ENCODE assay signal across 29 mouse cellular contexts in genomic region chr7:78165466-78165865, GRCm38 (mm10).
DNase-seq lines count a peak whose midpoint lies in the region; ATAC-seq and TF ChIP-seq lines count a peak whose summit lies in the region.
"Had no signal": no experiment of that assay in that cellular context is flagged by ENCODE, and none has a peak within 500 bp of the region (broad histone marks: within the 10 kb centered on the region; RNA-seq: fewer than 3 reads in every experiment).

No protein-coding gene starts in this region.

- TF ChIP-seq EP300 in liver, postnatal 0 days (IDR thresholded peaks at IDR 0.05; ENCODE audit: low read depth): no peak

- DNase-seq in hindbrain, postnatal 0 days (ENCODE audit: low spot score): peak; percentile 46
- DNase-seq in hindbrain, embryonic 11.5 days (ENCODE audit: low spot score): no peak
- peak; percentile 62 for DNase-seq in midbrain, embryonic 14.5 days
- DNase-seq in brain, embryonic 14.5 days (ENCODE audit: low read depth): peak; percentile 69
- peak; percentile 82 for DNase-seq in forebrain, postnatal 0 days
- no peak for DNase-seq in liver, postnatal 0 days
- DNase-seq: adrenal gland, adult 2 months; B cell, adult 2 months; cerebellum, adult 11-12 months; cerebellum, adult 9-11 months; gastrocnemius, postnatal 25 days; heart, adult 11 months; heart, postnatal 36 days; kidney, adult 11 months; kidney, postnatal 36 days; lung, postnatal 36 days; right cerebral cortex, postnatal 4 days; thymus, adult 2 months; thymus, postnatal 36 days had no signal

- no peaks in the 10 kb centered on the region for H3K36me3 ChIP-seq in hindbrain, postnatal 0 days (ENCODE audit: insufficient read depth, low read length)
- H3K36me3 ChIP-seq in hindbrain, embryonic 11.5 days (ENCODE audit: control insufficient read depth, insufficient read depth, low read length): no peaks in the 10 kb centered on the region
- no peaks in the 10 kb centered on the region for H3K36me3 ChIP-seq in midbrain, embryonic 14.5 days (ENCODE audit: control insufficient read depth, insufficient read depth, low read length)
- H3K36me3 ChIP-seq in midbrain, embryonic 13.5 days: no peaks in the 10 kb centered on the region
- H3K36me3 ChIP-seq in forebrain, postnatal 0 days (ENCODE audit: insufficient read depth): no peaks in the 10 kb centered on the region
- H3K36me3 ChIP-seq in liver, postnatal 0 days (replicated peaks; ENCODE audit: insufficient read depth, low read length): no peaks in the 10 kb centered on the region
- H3K36me3 ChIP-seq: hindbrain, embryonic 13.5 days; kidney, embryonic 15.5 days; limb, embryonic 13.5 days had no signal

- H3K4me1 ChIP-seq in hindbrain, postnatal 0 days (ENCODE audit: insufficient read depth, low read length): no peaks in the 10 kb centered on the region
- no peaks in the 10 kb centered on the region for H3K4me1 ChIP-seq in hindbrain, embryonic 11.5 days (replicated peaks; ENCODE audit: control insufficient read depth, insufficient read depth, low read length)
- H3K4me1 ChIP-seq in midbrain, embryonic 14.5 days (ENCODE audit: control insufficient read depth, insufficient read depth, low read length): peaks cover 4% of the 10 kb centered on the region; the same call in 1 of the 2 replicates
- H3K4me1 ChIP-seq in midbrain, embryonic 13.5 days (replicated peaks): no peaks in the 10 kb centered on the region
- H3K4me1 ChIP-seq in forebrain, postnatal 0 days (ENCODE audit: insufficient read depth): no peaks in the 10 kb centered on the region
- H3K4me1 ChIP-seq in liver, postnatal 0 days (ENCODE audit: insufficient read depth): no peaks in the 10 kb centered on the region
- H3K4me1 ChIP-seq: hindbrain, embryonic 13.5 days; kidney, embryonic 15.5 days; limb, embryonic 13.5 days had no signal

- no peak overlapping the region for H3K4me2 ChIP-seq in hindbrain, postnatal 0 days (ENCODE audit: low read depth, low read length)
- no peak overlapping the region for H3K4me2 ChIP-seq in hindbrain, embryonic 11.5 days (replicated peaks; ENCODE audit: low read depth, low read length)
- H3K4me2 ChIP-seq in midbrain, embryonic 14.5 days (ENCODE audit: low read length): no peak overlapping the region
- H3K4me2 ChIP-seq in midbrain, embryonic 13.5 days (replicated peaks): no peak overlapping the region
- H3K4me2 ChIP-seq in forebrain, postnatal 0 days (ENCODE audit: low read depth): no peak overlapping the region
- H3K4me2 ChIP-seq in liver, postnatal 0 days (ENCODE audit: low read depth, low read length): no peak overlapping the region
- H3K4me2 ChIP-seq: heart, embryonic 11.5 days; hindbrain, embryonic 13.5 days; kidney, embryonic 15.5 days; limb, embryonic 13.5 days; liver, embryonic 11.5 days; midbrain, embryonic 11.5 days had no signal

- no peaks in the 10 kb centered on the region for H3K9me3 ChIP-seq in hindbrain, postnatal 0 days (ENCODE audit: low read length)
- H3K9me3 ChIP-seq in hindbrain, embryonic 11.5 days (ENCODE audit: control insufficient read depth, low read length): no peaks in the 10 kb centered on the region
- no peaks in the 10 kb centered on the region for H3K9me3 ChIP-seq in midbrain, embryonic 14.5 days (ENCODE audit: control insufficient read depth, low read length)
- H3K9me3 ChIP-seq in midbrain, embryonic 13.5 days: no peaks in the 10 kb centered on the region
- H3K9me3 ChIP-seq in forebrain, postnatal 0 days (ENCODE audit: low read length): no peaks in the 10 kb centered on the region
- H3K9me3 ChIP-seq in liver, postnatal 0 days (ENCODE audit: low read length): no peaks in the 10 kb centered on the region
- H3K9me3 ChIP-seq: hindbrain, embryonic 13.5 days; kidney, embryonic 15.5 days; limb, embryonic 13.5 days had no signal

- no peak for TF ChIP-seq CTCF in hindbrain, postnatal 0 days (IDR thresholded peaks at IDR 0.05; ENCODE audit: low read depth)
- TF ChIP-seq CTCF in brain, embryonic 14.5 days (IDR thresholded peaks at IDR 0.05; ENCODE audit: borderline replicate concordance, extremely low read depth, insufficient read depth, insufficient read length): no peak
- TF ChIP-seq CTCF in forebrain, postnatal 0 days (IDR thresholded peaks at IDR 0.05; ENCODE audit: low read depth): no peak
- no peak for TF ChIP-seq CTCF in liver, postnatal 0 days (IDR thresholded peaks at IDR 0.05; ENCODE audit: low read depth)

- no peak for TF ChIP-seq POLR2A in brain, embryonic 14.5 days (IDR thresholded peaks at IDR 0.05; ENCODE audit: borderline replicate concordance, extremely low read depth, insufficient read depth, insufficient read length, poor library complexity, severe bottlenecking)

- H3K9ac ChIP-seq in hindbrain, postnatal 0 days (replicated peaks; ENCODE audit: low read length): no peak overlapping the region
- no peak overlapping the region for H3K9ac ChIP-seq in hindbrain, embryonic 11.5 days (ENCODE audit: low read depth, low read length)
- H3K9ac ChIP-seq in midbrain, embryonic 14.5 days (replicated peaks; ENCODE audit: low read length): no peak overlapping the region
- no peak overlapping the region for H3K9ac ChIP-seq in midbrain, embryonic 13.5 days (replicated peaks)
- no peak overlapping the region for H3K9ac ChIP-seq in forebrain, postnatal 0 days
- no peak overlapping the region for H3K9ac ChIP-seq in liver, postnatal 0 days (replicated peaks)
- H3K9ac ChIP-seq: hindbrain, embryonic 13.5 days; kidney, embryonic 15.5 days; limb, embryonic 13.5 days had no signal

- no peak for ATAC-seq in hindbrain, postnatal 0 days
- ATAC-seq in hindbrain, embryonic 11.5 days (ENCODE audit: low FRiP score): no peak
- no peak for ATAC-seq in midbrain, embryonic 14.5 days (ENCODE audit: low FRiP score, low TSS enrichment)
- no peak for ATAC-seq in midbrain, embryonic 13.5 days
- ATAC-seq in forebrain, postnatal 0 days: peak; percentile 93
- no peak for ATAC-seq in liver, postnatal 0 days
- ATAC-seq: activated CD4-positive, CD25-positive, alpha-beta regulatory T cell, adult 4 months had no signal

- 16% methylated on average over 1 of the region's 1 CpGs for WGBS in hindbrain, postnatal 0 days
- WGBS in hindbrain, embryonic 11.5 days: 37% methylated on average over 1 of the region's 1 CpGs
- 12% methylated on average over 1 of the region's 1 CpGs for WGBS in midbrain, embryonic 14.5 days
- WGBS in midbrain, embryonic 13.5 days: 7% methylated on average over 1 of the region's 1 CpGs
- 3% methylated on average over 1 of the region's 1 CpGs for WGBS in forebrain, postnatal 0 days
- 48% methylated on average over 1 of the region's 1 CpGs for WGBS in liver, postnatal 0 days (ENCODE audit: insufficient replicate concordance)

- H3K27me3 ChIP-seq in hindbrain, postnatal 0 days (ENCODE audit: insufficient read depth, low read length): no peaks in the 10 kb centered on the region
- H3K27me3 ChIP-seq in hindbrain, embryonic 11.5 days (ENCODE audit: control insufficient read depth, insufficient read depth, low read length): no peaks in the 10 kb centered on the region
- no peaks in the 10 kb centered on the region for H3K27me3 ChIP-seq in midbrain, embryonic 14.5 days (ENCODE audit: control insufficient read depth, insufficient read depth, low read length)
- H3K27me3 ChIP-seq in midbrain, embryonic 13.5 days: no peaks in the 10 kb centered on the region
- no peaks in the 10 kb centered on the region for H3K27me3 ChIP-seq in forebrain, postnatal 0 days (ENCODE audit: insufficient read depth, low read length)
- H3K27me3 ChIP-seq in liver, postnatal 0 days (ENCODE audit: insufficient read depth, low read length): no peaks in the 10 kb centered on the region
- H3K27me3 ChIP-seq: hindbrain, embryonic 13.5 days; kidney, embryonic 15.5 days; limb, embryonic 13.5 days had no signal

- no peak overlapping the region for H3K27ac ChIP-seq in hindbrain, postnatal 0 days
- H3K27ac ChIP-seq in hindbrain, embryonic 11.5 days (ENCODE audit: low read depth, low read length): no peak overlapping the region
- H3K27ac ChIP-seq in midbrain, embryonic 14.5 days (replicated peaks; ENCODE audit: low read depth, low read length): no peak overlapping the region
- H3K27ac ChIP-seq in midbrain, embryonic 13.5 days: no peak overlapping the region
- peak overlapping the region; percentile 24; the same call in 1 of the 2 replicates for H3K27ac ChIP-seq in forebrain, postnatal 0 days (ENCODE audit: low read depth, low read length)
- H3K27ac ChIP-seq in liver, postnatal 0 days (ENCODE audit: low read depth): no peak overlapping the region
- H3K27ac ChIP-seq: hindbrain, embryonic 13.5 days; kidney, embryonic 15.5 days; limb, embryonic 13.5 days; stomach, postnatal 0 days had no signal

- no peak overlapping the region for H3K4me3 ChIP-seq in hindbrain, postnatal 0 days (ENCODE audit: low read length)
- H3K4me3 ChIP-seq in hindbrain, embryonic 11.5 days (ENCODE audit: low read depth, low read length): no peak overlapping the region
- H3K4me3 ChIP-seq in midbrain, embryonic 14.5 days (replicated peaks; ENCODE audit: low read depth, low read length): no peak overlapping the region
- no peak overlapping the region for H3K4me3 ChIP-seq in midbrain, embryonic 13.5 days (replicated peaks)
- no peak overlapping the region for H3K4me3 ChIP-seq in forebrain, postnatal 0 days (ENCODE audit: low read depth, low read length)
- no peak overlapping the region for H3K4me3 ChIP-seq in liver, postnatal 0 days (ENCODE audit: low read depth, low read length)
- H3K4me3 ChIP-seq: erythroblast, embryonic 14.5 days; hindbrain, embryonic 13.5 days; kidney, embryonic 15.5 days; limb, embryonic 13.5 days had no signal

Comparison
In these comparisons a context has a peak if more than half of its experiments do, and no peak if none do; other contexts are left out.
1. DNase-seq: peak in hindbrain, postnatal 0 days (single experiment), midbrain, embryonic 14.5 days (single experiment), brain, embryonic 14.5 days (single experiment) and forebrain, postnatal 0 days (single experiment); none in hindbrain, embryonic 11.5 days (single experiment) and liver, postnatal 0 days (single experiment).